Mouse (Mus musculus): ENCODE measurements around the gene Mical3.

Gene Mical3

DNA sequence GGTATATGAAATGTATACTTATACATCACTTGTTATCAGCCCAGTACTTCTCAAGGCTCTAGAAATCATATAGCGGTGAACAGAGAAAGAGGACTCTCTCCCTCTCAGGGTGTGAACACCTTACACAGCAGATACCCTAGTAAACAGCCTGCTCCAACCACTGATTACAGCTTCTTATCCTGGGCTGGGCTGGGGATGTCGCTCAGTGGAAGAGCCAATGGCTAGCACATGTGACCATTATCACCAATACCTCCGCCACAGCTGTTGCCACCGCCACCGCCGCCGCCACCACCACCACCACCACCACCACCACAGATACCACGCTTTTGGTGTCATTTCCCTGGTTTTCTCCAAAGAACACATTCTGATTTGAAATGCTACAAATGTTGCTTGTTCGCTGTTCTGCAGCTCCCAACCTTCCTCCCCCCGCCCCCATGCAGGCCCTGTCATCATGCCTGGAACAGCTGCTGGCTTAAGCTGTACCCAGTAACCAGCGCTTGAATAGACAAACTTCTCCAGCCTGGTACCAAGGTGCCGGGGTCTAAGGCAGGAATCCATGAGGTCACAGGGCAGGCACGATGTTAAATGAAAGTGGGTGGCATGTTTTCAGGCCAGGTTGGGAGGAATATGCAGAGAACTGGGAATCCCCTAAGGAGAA is 78.7 kb downstream of the Mical3 start:
- DNase-seq (ENCODE audit: low read depth), result no peak

DNA sequence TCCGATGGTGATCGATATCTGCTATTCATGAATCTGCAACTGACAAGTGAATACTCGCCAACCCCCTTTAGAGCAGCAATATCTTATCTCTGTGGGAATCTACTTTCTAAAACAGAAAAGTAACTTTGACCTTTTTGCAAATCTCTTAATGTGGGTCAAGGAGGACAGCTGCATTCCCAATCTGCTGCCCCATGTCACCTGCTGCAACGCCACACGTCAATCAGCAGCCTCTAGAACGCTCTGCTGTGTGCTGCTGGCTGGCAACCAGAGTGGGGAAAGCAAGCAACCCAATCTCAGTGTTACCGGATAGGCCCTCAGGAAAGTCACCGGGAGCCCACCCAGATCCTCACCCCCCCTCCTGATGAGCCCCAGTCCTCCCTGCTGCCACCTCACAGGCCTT is 79.4 kb downstream of the Mical3 start:
- DNase-seq (ENCODE audit: low read depth), result no peak

DNA sequence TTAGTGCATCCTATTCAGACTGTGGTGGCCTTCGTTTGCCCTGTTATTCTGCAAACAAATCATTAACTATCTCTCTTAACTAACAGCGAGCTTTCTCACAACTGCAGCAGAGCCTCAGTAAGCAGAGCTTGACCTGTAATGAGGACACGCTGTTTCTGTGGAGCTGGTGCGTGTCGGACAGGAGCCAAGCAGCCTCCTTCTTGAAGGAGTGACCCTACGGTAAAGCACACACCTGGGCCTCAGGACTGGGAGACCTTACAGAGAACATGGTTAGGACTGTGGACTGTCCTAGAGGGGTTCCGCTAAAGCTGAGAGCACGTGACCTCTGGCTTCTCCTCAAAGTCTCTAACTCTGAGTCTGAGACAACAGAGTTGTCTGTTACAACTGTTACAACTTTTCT is 82.1 kb downstream of the Mical3 start:
- no peak for DNase-seq (ENCODE audit: low read depth)

DNA sequence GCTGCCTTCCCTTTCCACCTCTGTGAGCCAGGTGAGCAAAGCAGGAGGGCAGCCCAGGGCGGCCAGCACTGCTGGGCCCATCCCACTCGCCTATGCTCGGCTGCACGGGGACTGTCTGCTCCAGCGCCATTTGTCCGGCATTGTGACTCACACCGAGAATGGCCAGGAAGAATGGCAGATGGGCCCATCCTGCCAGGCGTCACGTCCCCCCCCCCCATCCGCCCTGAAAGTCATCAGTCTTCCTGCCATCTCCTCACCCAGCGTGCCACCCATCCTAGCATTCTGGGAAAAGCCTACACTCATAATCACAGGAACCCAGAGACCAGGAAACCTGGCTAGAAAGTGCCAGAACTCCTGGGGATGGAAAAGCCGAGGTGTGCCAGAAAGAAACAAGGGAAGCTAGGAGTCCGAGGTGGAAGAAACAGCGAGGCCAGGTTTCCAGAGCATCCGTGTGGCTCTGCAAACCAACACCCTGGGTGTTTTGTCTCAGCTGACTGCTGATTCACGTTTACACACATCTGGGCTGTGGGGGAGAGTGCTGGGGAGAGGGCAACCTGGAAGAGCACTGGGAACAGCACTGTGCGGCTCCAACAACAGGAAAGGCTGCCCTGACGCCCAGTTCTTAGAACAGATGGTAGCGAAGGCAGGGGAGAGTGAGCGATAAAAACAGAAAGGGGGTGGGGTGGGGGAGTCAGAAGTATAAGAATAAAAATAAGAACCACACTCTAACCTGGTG is 85.3 kb downstream of the Mical3 start:
- DNase-seq (ENCODE audit: low read depth), result no peak

DNA sequence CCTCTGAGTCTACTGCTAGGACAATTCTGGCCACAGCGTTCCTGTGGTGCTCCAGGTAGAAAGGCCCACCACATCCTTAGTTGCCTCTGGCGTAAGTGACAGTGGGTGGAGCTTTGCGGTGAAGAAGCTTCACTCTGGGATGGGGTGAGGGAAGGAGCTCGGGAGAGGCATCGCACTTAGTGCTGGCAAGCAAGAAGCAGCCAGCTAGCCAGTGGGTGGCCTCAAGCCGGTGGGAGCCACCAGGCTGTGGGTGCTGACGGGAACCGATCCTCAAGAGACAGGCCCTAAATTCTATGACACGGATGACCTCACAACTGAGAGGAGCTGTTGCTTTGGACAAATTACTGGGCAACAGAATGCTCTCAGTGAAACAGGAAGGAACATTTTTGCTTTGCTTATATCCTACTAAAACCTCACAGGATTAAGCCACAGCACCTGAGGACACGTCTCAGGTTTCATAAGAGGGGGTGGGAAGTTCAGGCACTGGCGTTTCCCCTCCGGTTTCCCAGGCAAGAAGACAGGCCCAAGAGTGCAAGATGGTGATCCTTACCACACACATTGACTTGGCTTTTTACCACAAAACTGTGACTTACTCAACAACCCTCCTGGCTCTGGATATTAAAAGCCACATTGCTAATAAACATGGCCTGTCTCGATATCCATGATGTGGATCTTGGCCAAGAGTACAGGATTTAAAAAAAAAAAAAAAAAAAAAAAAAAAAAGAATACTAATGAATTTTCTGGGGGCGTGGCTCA is 87.2 kb downstream of the Mical3 start:
- peak; percentile 58 for DNase-seq (ENCODE audit: low read depth)

DNA sequence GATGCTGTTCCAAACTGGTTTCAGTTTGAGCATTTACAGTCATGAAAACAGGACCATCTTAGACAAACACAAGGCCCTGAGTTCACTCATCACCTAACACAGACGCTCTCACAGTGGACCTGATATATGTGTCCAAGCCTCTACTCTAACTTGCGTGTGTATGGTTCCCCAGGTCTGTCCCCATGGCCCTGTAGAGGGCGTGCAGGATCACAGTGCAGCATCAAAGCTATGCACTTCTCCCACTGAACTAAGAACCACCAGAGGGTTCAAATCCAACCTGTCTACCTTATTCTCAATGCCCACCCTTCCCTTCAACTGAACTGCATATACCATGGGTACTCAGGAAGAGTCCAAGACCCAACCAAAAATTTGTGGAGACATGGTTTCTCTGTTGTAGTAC is 91.1 kb downstream of the Mical3 start:
- no peak for DNase-seq (ENCODE audit: low read depth)

DNA sequence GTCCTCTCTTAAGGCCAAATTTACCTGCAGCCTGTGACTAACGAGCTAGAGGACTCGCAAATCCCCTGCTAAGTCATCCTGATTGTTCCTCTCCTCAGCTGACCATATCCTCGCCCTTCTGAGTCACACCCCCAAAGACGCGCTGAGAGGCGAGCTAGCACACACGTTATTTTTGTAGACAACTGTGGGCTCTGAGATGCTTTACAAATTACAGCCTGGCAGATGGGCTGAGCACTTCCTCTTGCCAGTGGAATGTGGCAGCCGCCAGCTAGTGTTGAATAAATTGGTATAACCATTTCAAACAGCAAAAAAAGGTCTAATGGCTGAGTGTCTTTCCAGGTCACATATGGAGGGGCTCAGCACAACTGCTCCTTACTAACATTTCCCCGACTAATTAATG is 91.5 kb downstream of the Mical3 start:
- DNase-seq (ENCODE audit: low read depth), result no peak

DNA sequence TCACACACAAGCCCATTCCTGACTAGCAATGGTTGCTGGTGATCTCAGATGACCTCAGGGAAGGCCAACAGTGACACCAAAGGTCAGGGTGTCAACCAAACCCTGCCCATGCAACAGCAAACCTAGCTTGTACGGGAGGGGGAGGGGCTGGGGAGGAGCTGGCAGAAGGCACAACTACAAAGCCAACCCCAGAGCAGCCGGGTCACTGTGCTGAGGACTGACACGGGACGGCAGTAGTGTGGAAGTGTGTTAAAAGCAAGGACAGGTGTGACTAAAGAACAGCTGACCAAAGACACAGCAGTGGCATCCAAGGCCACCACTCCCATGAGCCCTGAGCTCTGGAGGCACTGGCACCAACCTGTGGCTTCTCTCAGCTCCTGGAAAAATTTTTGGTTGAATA is 93.7 kb downstream of the Mical3 start:
- DNase-seq (ENCODE audit: low read depth), result no peak

DNA sequence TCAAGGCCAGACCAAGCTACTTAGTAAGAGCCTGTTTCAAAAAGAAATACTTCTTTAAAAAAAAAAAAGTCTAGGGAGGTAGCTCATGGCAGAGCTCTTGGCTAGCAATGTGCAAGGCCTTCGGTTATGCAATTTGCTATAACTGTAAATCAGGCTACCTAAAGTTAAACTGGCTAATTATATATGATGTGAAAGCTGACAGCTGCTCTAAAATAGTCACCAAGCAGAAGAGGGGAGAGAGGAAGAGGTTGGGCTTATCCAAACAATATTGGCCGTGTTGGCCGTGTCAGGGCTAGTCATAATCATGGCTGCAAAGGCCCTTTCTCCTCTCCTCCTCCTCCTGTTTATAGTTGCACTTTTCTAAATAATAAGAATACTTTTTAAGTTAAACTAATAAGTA is 94.9 kb downstream of the Mical3 start:
- DNase-seq (ENCODE audit: low read depth), result no peak

DNA sequence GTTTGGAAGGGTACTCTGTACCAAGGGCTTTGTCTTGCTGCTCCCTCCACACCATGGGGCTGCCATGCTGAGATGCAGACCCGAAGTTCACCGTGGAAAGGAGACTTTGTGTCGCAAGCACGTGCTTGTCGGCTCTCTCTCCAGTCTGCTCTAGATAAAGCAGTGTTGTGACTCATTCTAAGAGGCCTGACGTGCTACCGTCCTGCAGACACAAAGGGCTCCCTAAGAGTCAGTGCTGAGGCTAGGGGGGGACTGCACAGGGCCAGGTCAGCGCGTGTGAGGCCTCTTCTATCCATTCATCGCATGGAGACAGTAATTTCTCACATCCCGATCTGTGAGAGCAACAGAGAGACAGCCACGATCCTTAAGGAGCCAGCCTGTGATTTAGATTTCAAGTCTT is 95.5 kb downstream of the Mical3 start:
- DNase-seq (ENCODE audit: low read depth), result peak; percentile 34

DNA sequence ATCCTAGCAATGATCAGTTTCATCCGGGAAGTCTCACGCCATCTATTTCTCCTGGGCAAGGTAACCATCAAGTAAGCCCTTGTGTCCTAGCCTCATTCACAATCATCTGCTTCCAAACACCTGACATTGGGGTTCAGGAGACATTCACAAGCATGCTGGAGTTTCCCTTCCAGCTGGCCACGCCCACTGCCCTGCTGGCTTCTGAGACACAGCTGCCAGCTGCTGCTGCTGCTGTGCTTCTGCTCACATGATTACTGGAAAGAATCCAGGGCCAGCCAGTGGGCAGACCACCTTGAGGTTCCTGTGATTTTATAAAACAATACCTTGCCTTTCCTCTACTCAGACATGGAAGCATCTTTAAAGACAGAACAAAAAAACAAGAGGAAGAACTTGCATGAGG is 97.5 kb downstream of the Mical3 start:
- no peak for DNase-seq (ENCODE audit: low read depth)

DNA sequence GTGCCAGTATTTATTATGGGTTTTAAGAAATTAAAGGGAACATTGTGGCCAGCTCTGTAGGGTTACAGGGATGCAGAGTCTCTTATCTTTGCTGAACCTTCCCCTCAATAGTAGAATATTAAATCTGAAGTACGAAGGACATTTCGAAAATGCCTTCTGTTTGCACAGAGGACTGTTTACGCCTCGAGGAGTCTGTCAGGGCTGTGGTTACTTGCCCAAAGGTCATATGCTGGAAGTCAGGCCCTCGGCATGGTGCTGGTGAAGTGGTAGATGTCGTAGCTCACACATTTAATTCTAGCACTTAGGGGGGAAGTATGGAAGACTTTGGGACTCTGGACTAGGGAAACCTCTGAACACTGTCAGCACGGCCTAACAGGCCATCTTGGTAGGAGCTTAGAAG is 99.4 kb downstream of the Mical3 start:
- DNase-seq (ENCODE audit: low read depth), result no peak

DNA sequence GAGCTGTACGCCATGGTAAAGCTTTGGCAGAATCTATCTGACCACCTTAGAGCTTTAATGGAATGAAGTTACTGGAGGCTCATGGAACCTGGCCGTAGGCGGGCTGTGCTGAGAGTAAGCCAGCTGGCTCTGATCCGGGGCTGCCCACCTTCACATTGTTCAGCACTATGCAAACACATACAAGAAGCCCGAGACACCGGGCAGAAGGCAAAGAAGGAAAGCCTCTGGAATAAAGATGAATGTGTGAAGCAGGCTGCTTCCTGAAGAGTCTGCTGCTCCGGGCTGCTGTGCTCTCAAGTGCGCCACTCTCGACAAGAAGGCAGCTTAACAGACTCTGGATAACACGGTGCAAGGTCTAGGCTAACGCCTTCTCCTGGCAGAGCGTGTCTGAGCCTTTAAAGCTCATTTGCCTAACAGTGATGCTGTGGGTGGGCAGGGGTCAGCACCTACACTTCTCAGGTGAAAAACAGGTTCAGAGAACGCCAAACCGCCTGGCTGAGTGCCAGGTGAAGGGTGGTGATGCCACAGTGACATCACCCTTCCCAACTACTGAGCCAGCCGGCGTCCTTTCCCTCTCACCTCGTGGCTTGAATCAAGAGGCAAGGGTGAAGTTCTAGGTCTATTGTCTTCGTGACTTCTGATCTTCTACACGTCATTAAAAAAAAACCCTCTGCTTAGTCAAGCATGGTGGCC is 100.8 kb downstream of the Mical3 start:
- no peak for DNase-seq (ENCODE audit: low read depth)

DNA sequence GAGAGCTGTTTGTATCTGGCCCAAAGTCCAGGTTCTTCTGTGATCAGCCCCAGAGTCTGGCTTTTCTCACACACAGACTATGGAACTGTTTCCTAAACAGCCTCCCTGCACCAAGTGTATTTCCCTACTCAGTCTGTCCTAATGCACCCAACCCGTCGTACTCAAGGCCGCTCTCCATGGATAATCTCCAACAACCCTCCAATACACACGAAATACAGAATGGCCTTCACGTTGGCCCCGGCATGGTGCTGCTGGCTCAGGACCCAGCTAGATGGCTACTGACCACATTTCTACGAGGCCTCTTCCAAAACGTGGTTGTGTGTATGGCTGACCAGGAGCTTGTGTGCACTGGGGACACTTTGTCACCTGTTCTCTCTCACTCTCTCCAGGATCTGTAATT is 102.3 kb downstream of the Mical3 start:
- no peak for DNase-seq (ENCODE audit: low read depth)

DNA sequence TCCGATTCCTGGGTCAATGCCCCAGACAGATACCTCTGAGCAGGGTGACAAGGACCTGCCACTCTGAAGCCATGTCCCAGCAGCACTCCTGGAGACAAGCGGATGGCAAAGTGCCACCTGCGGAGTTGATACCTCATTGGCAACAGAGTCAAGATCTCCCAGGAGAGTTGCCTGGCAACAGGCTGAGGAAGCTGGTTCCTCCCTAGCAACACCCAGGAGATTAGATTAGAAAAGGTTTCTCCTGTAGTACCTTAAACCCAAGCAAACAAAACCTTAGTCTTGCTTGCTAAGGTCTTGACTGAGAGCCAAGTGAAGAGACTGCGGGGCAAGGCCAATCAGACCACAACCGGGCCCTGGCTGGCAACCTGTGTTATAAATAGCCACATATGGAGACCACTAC is 103.5 kb downstream of the Mical3 start:
- no peak for DNase-seq (ENCODE audit: low read depth)

DNA sequence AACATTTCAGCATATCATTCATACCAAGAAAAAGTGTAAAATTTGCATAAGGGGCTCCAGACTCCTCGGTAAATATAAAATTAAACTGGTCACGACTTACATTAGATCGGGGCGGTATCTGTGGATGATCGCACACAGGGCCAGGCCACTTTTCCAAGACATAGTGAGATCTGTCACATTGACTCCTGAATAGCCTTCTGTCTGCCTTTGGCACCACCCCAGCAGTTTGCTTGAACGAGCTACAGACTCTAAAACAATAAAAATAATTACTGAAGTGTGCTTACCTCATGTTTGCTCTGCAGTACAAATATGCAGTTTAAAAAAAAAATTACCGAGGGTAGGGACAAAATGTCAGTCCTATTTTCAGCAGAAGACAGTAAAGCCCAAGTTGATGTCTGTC is 103.9 kb downstream of the Mical3 start:
- DNase-seq (ENCODE audit: low read depth), result no peak

DNA sequence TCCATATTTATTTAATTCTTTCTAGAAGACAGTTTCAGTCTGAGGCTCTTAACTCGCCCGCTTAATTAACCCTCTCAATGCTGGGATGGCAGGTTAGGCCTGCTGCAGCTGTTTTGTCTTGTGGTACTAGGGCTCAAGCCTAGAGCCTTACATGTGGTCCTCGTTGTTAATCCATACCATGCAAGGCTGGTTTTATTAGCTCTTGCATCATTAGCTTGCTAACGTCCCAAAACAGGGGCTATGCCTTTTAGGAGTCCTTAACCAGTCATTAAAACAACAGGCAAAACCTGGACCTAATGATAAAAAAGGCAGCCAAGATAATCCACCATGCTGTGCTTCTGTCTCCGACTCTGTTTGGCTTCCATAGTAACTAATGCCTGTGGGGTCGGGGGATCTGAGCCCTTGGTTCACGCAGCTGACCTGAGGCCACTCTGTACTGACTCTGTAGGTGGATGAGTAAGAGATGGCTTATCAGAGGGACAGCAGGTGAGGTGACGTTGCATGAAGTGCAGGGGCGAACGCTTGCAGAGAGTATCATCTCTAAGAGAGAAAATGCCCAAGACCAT is 104.7 kb downstream of the Mical3 start:
- DNase-seq (ENCODE audit: low read depth), result no peak

DNA sequence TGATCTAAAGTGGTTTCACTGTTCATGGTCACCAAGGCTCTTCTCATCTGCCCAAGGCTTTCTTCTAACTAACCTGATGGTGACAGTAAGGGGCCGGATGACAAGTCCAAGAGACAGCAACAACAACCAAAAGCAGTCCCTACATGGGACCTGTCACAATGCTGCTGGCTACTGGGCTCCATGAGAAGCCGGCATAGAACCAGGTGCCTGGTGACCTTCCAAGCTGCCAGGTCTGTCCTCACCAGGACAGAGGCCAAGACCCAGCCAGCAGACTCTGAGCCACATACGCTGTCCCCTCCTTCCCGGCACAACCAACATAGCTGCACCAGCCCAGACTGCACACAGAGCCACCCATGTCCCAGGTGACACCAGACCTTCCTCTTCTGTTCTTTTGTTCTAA is 112.7 kb downstream of the Mical3 start:
- DNase-seq (ENCODE audit: low read depth), result no peak

DNA sequence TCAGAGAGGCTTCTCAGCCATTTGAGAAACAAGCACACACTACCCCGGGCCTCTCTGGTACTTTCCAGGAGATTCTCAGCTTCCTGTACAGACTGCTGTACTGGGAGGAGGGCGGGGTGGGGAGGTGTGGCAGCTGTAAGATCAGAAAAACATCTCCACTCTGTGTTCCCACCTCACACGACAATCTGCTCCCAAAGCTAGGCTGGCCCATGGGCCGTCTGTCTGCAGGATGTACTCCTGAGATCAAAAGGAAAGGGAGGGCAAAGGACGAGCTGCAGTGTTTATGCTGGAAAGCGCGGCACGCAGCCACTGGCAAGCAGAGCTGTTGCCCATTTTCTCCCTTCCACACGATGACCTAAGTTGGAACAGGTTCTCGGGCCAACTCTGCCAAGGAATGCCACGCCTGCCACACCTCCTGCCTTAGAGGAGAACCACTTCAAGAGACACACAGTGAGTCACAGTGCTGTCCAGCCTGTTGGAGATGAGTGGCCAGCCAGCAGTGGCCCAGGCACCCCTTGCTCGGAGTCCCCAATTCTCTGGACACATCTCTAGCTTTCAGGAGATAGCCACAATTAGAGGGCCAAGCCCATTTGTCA is 113.3 kb downstream of the Mical3 start:
- DNase-seq (ENCODE audit: low read depth), result peak; percentile 24

DNA sequence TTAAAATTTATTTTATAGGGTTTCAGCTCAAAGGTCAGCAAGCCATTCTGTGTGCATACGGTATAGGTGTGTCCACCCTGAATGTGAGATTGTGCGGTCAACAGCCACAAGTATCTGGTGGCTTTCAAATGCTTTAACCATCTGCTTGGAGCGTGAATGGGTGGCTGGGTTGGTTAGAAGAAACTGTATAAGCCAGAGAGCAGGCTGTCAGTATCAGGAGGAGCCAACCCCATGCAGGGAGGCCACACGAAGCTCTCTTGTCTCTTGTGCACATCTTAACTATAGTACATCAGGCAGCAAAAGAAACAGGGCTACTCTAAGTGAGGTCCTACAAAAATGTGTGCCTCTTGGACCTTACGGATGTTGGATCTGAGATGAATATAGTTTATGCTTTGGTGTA is 114.7 kb downstream of the Mical3 start:
- no peak for DNase-seq (ENCODE audit: low read depth)

DNA sequence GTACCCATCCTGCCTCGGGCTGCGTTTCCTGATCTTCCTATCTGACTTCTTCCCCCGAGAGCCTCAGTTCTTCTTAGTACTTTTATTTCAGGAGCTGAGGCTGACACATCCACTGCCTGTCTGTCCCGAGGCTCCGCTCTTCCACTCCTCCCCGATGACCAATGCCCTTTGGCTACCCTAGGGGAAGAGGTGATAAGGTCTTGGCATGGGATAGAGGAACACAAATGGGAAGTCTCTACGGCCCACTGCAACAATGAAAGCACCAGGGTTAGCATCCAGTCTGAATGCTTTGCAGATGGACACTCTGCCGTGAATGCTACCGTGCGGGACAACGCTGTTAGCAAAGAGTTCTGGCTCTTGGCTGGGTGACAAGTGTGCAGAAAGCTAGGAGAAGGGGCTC is 116.5 kb downstream of the Mical3 start:
- no peak for DNase-seq (ENCODE audit: low read depth)

DNA sequence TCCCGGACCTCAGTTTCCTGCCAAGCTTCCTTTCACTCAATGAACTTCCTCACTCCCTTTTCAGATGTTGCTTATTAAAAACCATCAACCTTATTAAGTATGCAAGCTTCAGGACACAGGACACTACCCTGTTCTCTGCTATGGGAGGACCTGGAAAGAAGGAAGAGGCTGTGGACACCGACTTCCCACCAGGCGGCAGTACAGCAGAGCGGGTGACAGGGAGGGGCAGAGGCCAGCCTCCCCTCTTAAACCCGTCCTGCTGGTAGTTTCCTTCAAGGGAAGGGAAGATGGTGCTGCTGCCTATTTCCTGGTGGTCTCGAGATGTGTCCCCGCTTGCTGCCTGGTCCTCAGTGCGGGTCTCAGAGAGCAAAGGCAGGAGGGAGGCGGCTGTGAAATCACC is 117.0 kb downstream of the Mical3 start:
- DNase-seq (ENCODE audit: low read depth), result peak; percentile 51
